16 mouse cellular contexts compared by ENCODE assay signal in the genomic region with DNA sequence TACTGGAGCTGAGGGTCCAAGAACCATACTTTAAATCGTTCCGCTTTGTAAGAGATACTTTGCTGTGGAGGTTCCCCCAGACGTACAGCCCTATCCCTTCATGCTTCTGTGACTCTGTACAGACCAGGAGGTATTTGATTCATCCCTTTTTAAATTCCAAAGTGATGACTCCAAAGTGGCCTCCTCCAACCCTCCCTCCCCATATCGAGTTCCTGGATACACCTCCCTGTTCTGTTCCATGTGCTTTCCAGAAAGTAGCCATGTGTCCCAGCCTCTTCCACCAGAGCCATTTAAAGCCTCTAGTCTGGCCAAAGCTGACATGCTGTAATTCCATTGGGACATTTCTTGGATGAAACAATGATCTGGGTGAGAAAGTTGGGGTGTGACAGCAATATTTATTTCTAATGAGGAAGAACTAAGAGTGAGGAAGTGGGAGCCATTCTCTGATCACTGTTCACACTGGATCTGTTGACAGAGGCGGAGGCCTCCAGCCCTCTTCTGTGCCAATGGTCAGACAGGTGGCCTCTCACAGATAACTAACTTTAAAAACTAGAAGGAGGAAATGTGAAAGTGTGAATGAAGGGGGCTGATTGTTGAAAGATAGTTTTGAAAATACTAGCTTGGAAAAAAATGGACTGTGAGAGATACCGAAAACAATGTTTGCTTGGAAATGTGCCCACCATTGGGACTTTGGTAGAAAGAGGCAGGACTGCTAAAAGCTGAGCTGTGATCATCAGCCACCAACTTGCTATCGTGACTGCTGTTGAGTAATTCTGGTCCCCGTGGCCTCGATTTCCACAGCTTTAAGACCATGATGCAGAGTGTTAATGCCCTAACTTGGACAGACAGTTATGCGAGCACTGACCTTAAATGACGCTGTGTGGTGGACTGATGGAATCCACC.
A peak's percentile ranks its signal among the peaks of the same experiment; 100 is the strongest.
DNase-seq lines count a peak whose midpoint lies in the region; ATAC-seq lines count a peak whose summit lies in the region.
"Had no signal": no experiment of that assay in that cellular context is flagged by ENCODE, and none has a peak within 500 bp of the region (broad histone marks: within the 10 kb centered on the region; RNA-seq: fewer than 3 reads in every experiment).

No protein-coding gene starts in this region.

- no peaks in the 10 kb centered on the region for H3K27me3 ChIP-seq in kidney, embryonic 14.5 days (ENCODE audit: control insufficient read depth, insufficient read depth, low read length)
- H3K27me3 ChIP-seq: hindbrain, embryonic 12.5 days; intestine, embryonic 15.5 days; neural tube, embryonic 13.5 days had no signal

- no peaks in the 10 kb centered on the region for H3K36me3 ChIP-seq in kidney, embryonic 14.5 days (ENCODE audit: control insufficient read depth, insufficient read depth, low read length)
- H3K36me3 ChIP-seq: hindbrain, embryonic 12.5 days; intestine, embryonic 15.5 days; neural tube, embryonic 13.5 days had no signal

- no peak overlapping the region for H3K9ac ChIP-seq in kidney, embryonic 14.5 days (ENCODE audit: low read depth, low read length)
- H3K9ac ChIP-seq: hindbrain, embryonic 12.5 days; intestine, embryonic 15.5 days; neural tube, embryonic 13.5 days had no signal

- peak; percentile 85 for ATAC-seq in kidney, embryonic 14.5 days (ENCODE audit: low FRiP score, low TSS enrichment)
- ATAC-seq: intestine, embryonic 15.5 days had no signal

- 75% methylated on average over 11 of the region's 11 CpGs for WGBS in kidney, embryonic 14.5 days

- no peaks in the 10 kb centered on the region for H3K4me1 ChIP-seq in kidney, embryonic 14.5 days (ENCODE audit: control insufficient read depth, insufficient read depth, low read length)
- H3K4me1 ChIP-seq in brown adipose tissue, adult 24 weeks (ENCODE audit: control insufficient read depth, insufficient read depth, insufficient read length, low read length): peaks cover 3% of the 10 kb centered on the region; the same call in 1 of the 2 replicates
- H3K4me1 ChIP-seq: hindbrain, embryonic 12.5 days; intestine, embryonic 15.5 days; neural tube, embryonic 13.5 days had no signal

- peak; percentile 12 to 13 for DNase-seq in adrenal gland, postnatal 36 days
- DNase-seq in adrenal gland, postnatal 4 days (ENCODE audit: low spot score in 2 of 2): no peak
- DNase-seq in kidney, postnatal 14 days: no peak
- DNase-seq in 3134 (ENCODE audit: extremely low read depth, insufficient read length, low spot score): peak; percentile 45
- DNase-seq in c-Kit-positive CD71-positive TER-119-positive erythroid progenitor cells, embryonic 14.5 days (ENCODE audit: low spot score): no peak
- DNase-seq in spleen, postnatal 4 days (ENCODE audit: low spot score in 2 of 2): no peak
- DNase-seq: B cell, adult 2 months; cerebellum, adult 9-11 months; right cerebral cortex, postnatal 4 days; thymus, postnatal 14 days had no signal

- H3K9me3 ChIP-seq in kidney, embryonic 14.5 days (ENCODE audit: control insufficient read depth, low read length): no peaks in the 10 kb centered on the region
- H3K9me3 ChIP-seq: hindbrain, embryonic 12.5 days; intestine, embryonic 15.5 days; neural tube, embryonic 13.5 days had no signal

- no peak overlapping the region for H3K27ac ChIP-seq in kidney, embryonic 14.5 days (ENCODE audit: low read depth, low read length)
- peak overlapping the region; percentile 77 for H3K27ac ChIP-seq in brown adipose tissue, adult 24 weeks (replicated peaks; ENCODE audit: low read depth, low read length)
- H3K27ac ChIP-seq: hindbrain, embryonic 12.5 days; intestine, embryonic 15.5 days; left cerebral cortex, adult 2 months; neural tube, embryonic 13.5 days had no signal

- H3K4me2 ChIP-seq in kidney, embryonic 14.5 days (replicated peaks; ENCODE audit: low read depth, low read length): no peak overlapping the region
- H3K4me2 ChIP-seq: hindbrain, embryonic 12.5 days; intestine, embryonic 15.5 days; neural tube, embryonic 13.5 days had no signal

- H3K4me3 ChIP-seq in kidney, embryonic 14.5 days (ENCODE audit: low read length): no peak overlapping the region
- no peak overlapping the region for H3K4me3 ChIP-seq in brown adipose tissue, adult 24 weeks (ENCODE audit: insufficient read depth, low read depth, low read length)
- H3K4me3 ChIP-seq: hindbrain, embryonic 12.5 days; intestine, embryonic 15.5 days; left cerebral cortex, adult 2 months; neural tube, embryonic 13.5 days had no signal

Comparison
In these comparisons a context has a peak if more than half of its experiments do, and no peak if none do; other contexts are left out.
1. DNase-seq: peak in adrenal gland, postnatal 36 days (2 of 2) and 3134 (single experiment); none in adrenal gland, postnatal 4 days (0 of 2), kidney, postnatal 14 days (single experiment), c-Kit-positive CD71-positive TER-119-positive erythroid progenitor cells, embryonic 14.5 days (single experiment) and spleen, postnatal 4 days (0 of 2).